Mouse (Mus musculus) gastrocnemius, postnatal 36 days (tissue): ENCODE results near the gene Disp1. TPM values are rescaled to one million over a fixed set of nuclear protein-coding genes. Genes with fewer than 3 reads are reported as not detected.

Source experiments
- DNase-seq, 2 experiments: peaks; one replicate each; pipeline ENCODE4 v3.0.0; 2022
- intact Hi-C: fragments of 180-260 bp; cut with DNase I; formaldehyde crosslinking; loops from one replicate; pipeline ENCODE4 v1.15.1; 2025
- total RNA-seq, 2 experiments: library from RNA; stranded (reverse); gene quantifications; 2 replicates each; pipeline ENCODE4 v1.2.3; 2021

The Disp1 gene
- total RNA-seq, 2 experiments from 2014 or later = 3.5 to 4.4 TPM

- DNase-seq = no peak
- intact Hi-C loops = no loop called here
These were observed 11.2 kb downstream of the Disp1 start for GRCm38 (mm10) chr1:183210115-183210514.

- no peak for DNase-seq
- intact Hi-C loops = no loop called here
These were observed 13.7 kb downstream of the Disp1 start for GRCm38 (mm10) chr1:183207623-183208022.

GRCm38 (mm10) chr1:183207141-183207540 is 14.2 kb downstream of the Disp1 start:
- intact Hi-C loops = no loop called here
- DNase-seq = no peak

- DNase-seq = no peak
- intact Hi-C loops = no loop called here
These were observed 20.4 kb downstream of the Disp1 start for GRCm38 (mm10) chr1:183200926-183201325.

- no peak for DNase-seq
- intact Hi-C loops = no loop called here
These were observed 26.6 kb downstream of the Disp1 start for GRCm38 (mm10) chr1:183194763-183195162.

GRCm38 (mm10) chr1:183194151-183194550 is 27.2 kb downstream of the Disp1 start:
- intact Hi-C loops = no loop called here
- DNase-seq = no peak

- DNase-seq = no peak
- intact Hi-C loops = no loop called here
These were observed 29.9 kb downstream of the Disp1 start for GRCm38 (mm10) chr1:183191398-183191797.

- no peak for DNase-seq
- intact Hi-C loops = no loop called here
These were observed 30.9 kb downstream of the Disp1 start for GRCm38 (mm10) chr1:183190456-183190855.

- intact Hi-C loops = no loop called here
- no peak for DNase-seq
These were observed 32.2 kb downstream of the Disp1 start for GRCm38 (mm10) chr1:183189014-183189662.

- intact Hi-C loops = no loop called here
- no peak for DNase-seq
These were observed 33.0 kb downstream of the Disp1 start for GRCm38 (mm10) chr1:183188115-183189013.

GRCm38 (mm10) chr1:183185560-183185959 is 35.8 kb downstream of the Disp1 start:
- intact Hi-C loops = no loop called here
- no peak for DNase-seq

- DNase-seq = no peak
- intact Hi-C loops = no loop called here
These were observed 36.6 kb downstream of the Disp1 start for GRCm38 (mm10) chr1:183184681-183185080.

- intact Hi-C loops = no loop called here
- DNase-seq = no peak
These were observed 37.8 kb downstream of the Disp1 start for GRCm38 (mm10) chr1:183183565-183183964.

- intact Hi-C loops = no loop called here
- DNase-seq = no peak
These were observed 38.5 kb downstream of the Disp1 start for GRCm38 (mm10) chr1:183182641-183183414.

GRCm38 (mm10) chr1:183181030-183181395 is 40.3 kb downstream of the Disp1 start:
- intact Hi-C loops = no loop called here
- DNase-seq = no peak

GRCm38 (mm10) chr1:183180301-183181029 is 40.9 kb downstream of the Disp1 start:
- DNase-seq = no peak
- intact Hi-C loops = no loop called here

GRCm38 (mm10) chr1:183179316-183179715 is 42.0 kb downstream of the Disp1 start:
- intact Hi-C loops = no loop called here

GRCm38 (mm10) chr1:183175236-183175635 is 46.1 kb downstream of the Disp1 start:
- intact Hi-C loops = no loop called here
- no peak for DNase-seq

More at GRCm38 (mm10) chr1:183179316-183179715, 42.0 kb downstream of the Disp1 start:
- DNase-seq = no peak

GRCm38 (mm10) chr1:183171095-183171494 is 50.2 kb downstream of the Disp1 start:
- intact Hi-C loops = no loop called here
- DNase-seq = no peak

- DNase-seq = no peak
- intact Hi-C loops = no loop called here
These were observed 52.9 kb downstream of the Disp1 start for GRCm38 (mm10) chr1:183168465-183168864.
